Mouse (Mus musculus): Measurements from ENCODE around the gene Dnajb3. TPM values are rescaled to one million over a fixed set of nuclear protein-coding genes. Genes with fewer than 3 reads are reported as not detected.
A peak's percentile ranks its signal among the peaks of the same experiment; 100 is the strongest.
"Not testable (repeated sequence)": the region's sequence is repeated elsewhere in the genome, so short reads cannot be mapped to it uniquely, and the experiment has no call there.

Gene Dnajb3
- polyA plus RNA-seq, 1 experiment: 2.9 TPM

GRCm38 (mm10) chr1:88233421-88234247 lies 28.1 kb upstream of the Dnajb3 start:
- DNase-seq (ENCODE audit: low read depth, low spot score): no peak
- 66% methylated on average over 14 of the region's 14 CpGs for WGBS

DNA sequence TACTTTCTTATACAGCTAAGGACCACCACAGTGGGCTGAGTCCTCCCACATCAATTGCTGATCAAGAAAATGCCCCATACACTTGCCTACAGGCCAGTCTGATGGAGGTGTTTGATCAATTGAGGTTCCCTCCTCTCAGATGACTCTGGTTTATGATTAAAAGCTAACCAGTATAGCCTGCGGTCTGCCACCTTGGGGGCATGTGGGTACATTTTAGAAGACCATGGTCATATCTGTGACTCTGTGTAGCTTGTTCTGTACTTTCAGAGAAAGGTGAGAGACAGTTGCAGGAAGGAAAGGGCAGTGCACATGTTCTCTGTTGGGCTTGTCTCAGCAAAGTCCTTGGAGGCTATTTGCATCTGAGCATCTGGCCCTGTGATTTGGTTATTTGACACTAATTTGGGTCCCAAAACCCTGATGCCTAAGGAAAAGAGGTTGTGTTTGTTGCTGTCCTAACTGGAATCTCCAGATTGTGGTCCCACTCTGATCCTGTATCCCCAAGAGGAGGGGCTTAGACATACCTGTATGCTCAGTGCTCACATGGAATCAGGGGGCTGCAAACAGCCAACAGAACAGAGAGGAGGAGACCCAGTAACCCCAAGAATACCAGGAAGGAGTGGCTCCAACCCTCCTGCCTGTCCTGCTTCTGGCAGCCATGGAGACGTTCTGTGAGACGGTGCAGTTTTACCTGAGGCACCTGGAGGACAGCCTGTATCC lies 27.2 kb upstream of the Dnajb3 start:
- no peak for DNase-seq (ENCODE audit: low read depth, low spot score)
- WGBS: 48% methylated on average over 3 of the region's 3 CpGs

DNA sequence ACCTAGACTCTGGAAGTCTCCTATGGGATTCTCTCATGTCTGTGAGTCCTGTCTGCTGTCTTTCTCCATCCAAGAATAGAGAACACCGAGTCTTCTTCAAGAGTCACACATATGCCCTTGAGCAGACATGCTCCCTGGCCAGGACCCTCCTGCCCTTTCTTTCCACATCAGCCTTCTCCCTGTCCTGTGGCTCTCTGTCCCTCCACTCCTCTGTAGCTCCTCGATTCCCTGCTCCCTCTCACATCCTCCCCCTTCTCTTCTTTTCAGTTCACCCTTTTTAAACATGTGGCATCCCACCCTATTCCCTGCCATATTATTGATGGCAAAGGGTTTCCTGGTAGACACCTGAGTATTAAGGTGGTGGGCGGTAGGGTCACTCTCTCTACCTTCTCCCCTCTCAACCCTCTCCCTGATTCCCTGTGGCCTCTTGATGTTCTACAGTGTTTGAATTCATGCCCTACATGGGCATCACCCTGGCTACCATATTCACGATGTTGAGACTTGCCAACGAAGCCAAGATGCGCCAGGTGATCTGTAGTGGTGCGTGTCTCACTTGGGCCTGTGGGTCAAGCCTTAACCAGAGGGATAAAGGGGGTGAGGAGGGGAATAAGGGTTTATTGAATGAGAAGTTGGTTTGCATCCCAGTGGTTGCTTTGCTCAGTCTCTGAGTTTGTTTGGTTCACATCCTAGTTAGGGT lies 26.4 kb upstream of the Dnajb3 start:
- no peak for DNase-seq (ENCODE audit: low read depth, low spot score)
- WGBS: 66% methylated on average over 7 of the region's 7 CpGs

GRCm38 (mm10) chr1:88230981-88231802 lies 25.6 kb upstream of the Dnajb3 start:
- 79% methylated on average over 6 of the region's 6 CpGs for WGBS
- no peak for DNase-seq (ENCODE audit: low read depth, low spot score)

DNA sequence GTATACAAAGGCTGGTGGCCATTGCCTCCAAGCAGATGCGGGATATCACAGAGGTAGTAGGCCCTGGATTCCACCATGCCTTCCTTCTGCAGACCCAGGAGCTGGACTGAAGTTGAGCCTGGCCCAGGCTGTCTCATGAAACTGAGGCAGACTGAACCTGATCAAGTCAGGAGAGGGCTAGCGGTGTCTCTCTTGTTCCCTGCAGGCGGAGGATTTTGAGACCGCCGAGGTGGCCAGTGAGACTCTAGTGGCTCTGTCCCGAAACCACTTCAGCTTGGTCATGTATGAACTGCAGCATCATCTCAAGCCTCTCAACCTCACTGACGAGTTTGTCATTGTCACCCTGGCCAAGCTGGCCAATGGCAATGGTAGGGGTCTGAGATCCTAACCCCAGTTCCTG lies 24.8 kb upstream of the Dnajb3 start:
- WGBS: 76% methylated on average over 7 of the region's 7 CpGs
- no peak for DNase-seq (ENCODE audit: low read depth, low spot score)

- no peak for DNase-seq (ENCODE audit: low read depth, low spot score)
- 89% methylated on average over 5 of the region's 5 CpGs for WGBS
Observed at GRCm38 (mm10) chr1:88229986-88230385, 24.4 kb upstream of the Dnajb3 start.

- 84% methylated on average over 3 of the region's 3 CpGs for WGBS
- DNase-seq (ENCODE audit: low read depth, low spot score): no peak
Observed at GRCm38 (mm10) chr1:88229566-88229965, 24.0 kb upstream of the Dnajb3 start.

- WGBS: 74% methylated on average over 7 of the region's 7 CpGs
- no peak for DNase-seq (ENCODE audit: low read depth, low spot score)
Observed at GRCm38 (mm10) chr1:88228121-88228520, 22.5 kb upstream of the Dnajb3 start.

- DNase-seq (ENCODE audit: low read depth, low spot score): no peak
- 59% methylated on average over 2 of the region's 2 CpGs for WGBS
Observed at GRCm38 (mm10) chr1:88227482-88227881, 21.9 kb upstream of the Dnajb3 start.

- DNase-seq (ENCODE audit: low read depth, low spot score): no peak
- WGBS: 58% methylated on average over 5 of the region's 5 CpGs
Observed at GRCm38 (mm10) chr1:88226670-88227379, 21.2 kb upstream of the Dnajb3 start, which contains the start of gene Mroh2a. Gene Mroh2a (plus strand): TSS chr1:88226986.

DNA sequence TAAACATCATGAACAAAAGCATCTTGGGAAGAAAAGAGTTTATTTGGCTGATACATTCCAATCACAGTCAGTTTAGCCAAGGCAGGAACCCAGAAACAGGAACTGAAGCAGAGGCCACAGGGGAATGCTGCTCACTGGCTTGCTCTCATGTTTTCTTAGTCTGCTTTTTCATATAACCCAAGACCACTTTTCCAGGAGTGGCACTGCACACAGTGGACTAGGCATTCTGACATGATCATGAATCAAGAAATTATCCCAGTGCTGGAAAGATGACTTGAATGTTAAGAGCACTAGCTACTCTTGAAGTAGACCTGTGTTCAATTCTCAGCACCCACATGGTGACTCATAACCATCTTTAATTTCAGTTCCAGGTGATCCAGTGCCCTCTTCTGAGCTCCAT lies 20.2 kb upstream of the Dnajb3 start:
- no peak for DNase-seq (ENCODE audit: low read depth, low spot score)

GRCm38 (mm10) chr1:88225301-88225700 lies 19.7 kb upstream of the Dnajb3 start:
- DNase-seq (ENCODE audit: low read depth, low spot score): not testable (repeated sequence)
- WGBS: 35% methylated on average over 2 of the region's 2 CpGs

- peak; percentile 97 for DNase-seq (ENCODE audit: low read depth, low spot score)
- WGBS: 38% methylated on average over 2 of the region's 2 CpGs
Observed at GRCm38 (mm10) chr1:88224029-88224776, 18.6 kb upstream of the Dnajb3 start.

GRCm38 (mm10) chr1:88223591-88223990 lies 18.0 kb upstream of the Dnajb3 start:
- DNase-seq (ENCODE audit: low read depth, low spot score): no peak
- 57% methylated on average over 1 of the region's 1 CpGs for WGBS

DNA sequence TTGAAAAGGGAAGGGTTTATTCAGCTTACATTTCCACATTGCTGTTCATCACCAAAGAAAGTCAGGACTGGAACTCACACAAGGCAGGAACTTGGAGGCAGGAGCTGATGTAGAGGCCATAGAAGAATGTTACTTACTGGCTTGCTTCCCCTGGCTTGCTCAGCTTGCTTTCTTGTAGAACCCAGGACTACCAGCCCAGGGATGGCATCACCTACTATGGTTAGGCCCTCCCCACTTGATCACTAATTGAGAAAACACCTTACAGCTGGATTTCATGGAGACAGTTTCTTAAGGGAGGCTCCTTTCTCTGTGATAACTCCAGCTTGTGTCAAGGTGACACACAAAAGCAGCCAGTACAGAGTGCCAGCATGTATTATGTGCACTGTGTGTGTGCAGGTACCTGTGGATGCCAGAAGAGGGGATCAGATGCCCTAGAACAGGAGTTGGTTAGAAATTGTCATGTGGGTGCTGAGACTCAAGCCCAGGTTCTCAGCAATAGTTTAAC lies 17.5 kb upstream of the Dnajb3 start:
- DNase-seq (ENCODE audit: low read depth, low spot score): not testable (repeated sequence)

- DNase-seq (ENCODE audit: low read depth, low spot score): no peak
Observed at GRCm38 (mm10) chr1:88222216-88222615, 16.6 kb upstream of the Dnajb3 start.

GRCm38 (mm10) chr1:88220336-88220735 lies 14.8 kb upstream of the Dnajb3 start:
- peak; percentile 100 for DNase-seq (ENCODE audit: low read depth, low spot score)

More at GRCm38 (mm10) chr1:88222216-88222615, 16.6 kb upstream of the Dnajb3 start:
- 63% methylated on average over 2 of the region's 2 CpGs for WGBS

DNA sequence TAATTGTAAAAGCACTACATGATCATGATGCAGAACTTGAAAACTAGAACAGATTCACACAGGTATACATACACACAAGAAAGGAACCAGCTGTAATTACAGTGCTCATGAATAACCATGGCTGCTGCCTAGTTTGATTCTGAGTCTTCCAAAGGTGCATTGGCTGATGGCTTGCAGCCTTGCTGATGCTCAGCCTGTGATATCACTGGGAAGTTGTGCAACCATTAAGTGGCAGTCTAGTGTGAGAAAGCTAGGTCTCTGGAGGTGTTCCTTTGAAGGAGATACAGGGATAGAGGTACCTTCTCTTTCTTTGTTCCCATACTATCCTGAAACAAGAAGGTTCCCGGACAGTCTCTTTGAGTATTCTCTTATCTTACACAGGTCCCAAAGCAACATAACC lies 13.5 kb upstream of the Dnajb3 start:
- no peak for DNase-seq (ENCODE audit: low read depth, low spot score)
- WGBS: 18% methylated on average over 1 of the region's 1 CpGs

Measured in large intestine, adult 2 months (tissue).